Mouse (Mus musculus): ENCODE measurements around the gene Lrrc8d.

Lrrc8d gene

DNA sequence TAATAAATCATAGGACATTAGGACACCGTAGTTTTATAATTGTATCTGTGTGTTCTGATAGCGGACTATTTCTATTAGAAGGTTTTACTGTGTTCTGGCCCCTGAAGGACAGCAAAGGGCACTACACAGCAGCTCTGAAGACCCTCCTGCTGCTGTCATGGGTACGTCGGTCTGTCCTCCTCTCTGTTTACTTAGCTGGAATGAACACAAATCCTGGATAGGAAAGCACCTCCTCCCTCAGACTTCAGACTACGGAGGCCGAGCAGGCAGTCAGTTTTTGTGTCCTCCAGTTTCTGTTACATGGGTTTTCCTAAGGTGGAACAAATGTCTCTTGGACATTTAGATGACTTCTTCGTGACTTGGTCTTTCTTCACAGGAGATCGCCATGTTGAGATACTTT, 78.4 kb downstream of the Lrrc8d start:
- no peak for DNase-seq

DNA sequence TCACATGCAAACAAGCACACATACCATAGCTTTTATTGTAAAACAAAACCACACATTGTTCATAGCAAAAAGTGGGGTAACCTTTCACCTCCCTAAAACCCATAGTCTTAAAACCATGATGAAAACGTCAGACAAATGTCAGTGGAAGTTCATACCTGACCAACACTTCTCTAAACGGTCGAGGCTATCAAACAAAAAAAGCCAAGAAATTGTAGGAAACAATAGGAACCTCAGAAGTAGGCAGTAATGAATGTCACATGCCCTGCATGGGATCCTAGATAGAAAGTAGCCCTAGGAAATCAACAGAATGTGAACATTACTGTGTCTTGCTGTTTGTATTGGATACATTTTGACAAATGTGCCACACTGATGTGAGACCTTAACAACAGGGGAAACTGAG, 79.0 kb downstream of the Lrrc8d start:
- DNase-seq, result no peak

DNA sequence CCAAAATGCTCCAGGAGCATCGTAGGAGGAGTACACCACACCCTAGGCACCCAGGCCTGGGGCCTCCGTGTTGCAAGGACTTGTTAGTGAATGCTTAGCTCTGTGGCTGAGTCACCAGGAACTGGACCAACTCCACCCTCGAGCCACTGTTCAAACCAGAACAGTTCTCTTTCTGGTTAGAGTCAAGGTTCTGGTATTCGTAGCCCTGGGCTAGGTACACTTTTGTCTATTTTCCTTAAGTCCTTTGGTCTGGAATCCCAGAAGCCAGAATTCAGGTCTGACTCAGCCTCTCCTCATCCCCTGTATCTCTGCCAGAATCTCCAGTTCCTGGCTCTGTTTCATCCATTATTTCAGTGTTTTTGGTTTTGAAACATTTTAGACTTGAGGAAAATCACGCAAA, 79.6 kb downstream of the Lrrc8d start:
- no peak for DNase-seq

DNA sequence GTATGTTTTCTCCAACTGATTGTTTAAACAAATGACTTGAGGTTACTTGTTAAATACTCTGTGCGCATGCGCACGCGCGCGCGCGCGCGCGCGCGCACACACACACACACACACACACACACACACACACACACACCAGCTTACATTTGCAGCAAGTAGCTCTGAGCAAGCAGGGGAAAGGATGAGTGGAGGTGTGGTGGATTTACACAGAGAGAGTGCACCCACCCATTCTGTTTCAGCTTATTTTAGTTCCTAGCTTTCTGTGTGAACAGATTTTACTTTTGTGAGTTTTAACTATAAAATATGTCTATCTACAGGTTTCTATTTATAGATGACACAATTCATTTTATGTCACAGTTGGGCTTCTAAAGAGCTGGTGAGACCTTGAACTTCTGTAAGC, 84.1 kb downstream of the Lrrc8d start:
- no peak for DNase-seq

DNA sequence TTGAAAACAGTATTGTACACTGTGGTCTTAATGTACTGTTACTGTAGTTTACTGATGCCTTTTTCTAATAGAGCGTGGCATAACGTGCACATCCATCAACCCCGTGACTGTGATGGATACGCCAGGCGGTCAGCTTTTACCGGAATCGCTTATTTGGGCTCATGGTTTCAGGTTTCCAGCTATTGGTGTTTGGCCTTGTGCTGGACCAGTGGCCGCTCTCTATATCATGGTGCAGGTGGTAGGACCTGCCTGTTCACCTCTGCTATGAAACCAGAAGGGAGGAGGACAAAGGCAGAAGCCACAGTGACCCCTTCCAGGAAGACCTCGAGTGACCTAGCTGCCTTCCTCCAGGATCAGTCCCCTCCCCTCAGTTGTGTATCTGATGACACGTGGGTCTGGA, 85.0 kb downstream of the Lrrc8d start:
- DNase-seq, result no peak

DNA sequence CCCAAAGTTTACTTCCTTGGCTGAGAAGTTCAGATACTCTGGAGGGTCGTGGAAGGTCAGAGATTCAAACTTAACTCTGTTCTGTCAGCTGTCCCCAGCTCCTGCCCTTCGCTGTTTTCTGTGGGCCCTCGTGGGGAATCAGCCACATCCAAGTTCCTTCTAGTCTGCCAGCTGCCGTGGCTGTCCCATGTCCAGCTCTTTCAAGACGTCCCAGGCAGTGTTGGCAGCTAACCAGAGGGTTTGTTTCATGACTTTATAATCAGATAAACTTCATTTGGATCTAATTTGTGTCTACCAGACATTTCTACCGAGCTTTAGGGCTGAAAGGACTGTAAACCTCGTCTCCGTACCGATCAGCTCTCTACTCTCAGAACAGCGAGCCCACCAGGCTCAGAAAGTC, 87.8 kb downstream of the Lrrc8d start:
- DNase-seq, result no peak

DNA sequence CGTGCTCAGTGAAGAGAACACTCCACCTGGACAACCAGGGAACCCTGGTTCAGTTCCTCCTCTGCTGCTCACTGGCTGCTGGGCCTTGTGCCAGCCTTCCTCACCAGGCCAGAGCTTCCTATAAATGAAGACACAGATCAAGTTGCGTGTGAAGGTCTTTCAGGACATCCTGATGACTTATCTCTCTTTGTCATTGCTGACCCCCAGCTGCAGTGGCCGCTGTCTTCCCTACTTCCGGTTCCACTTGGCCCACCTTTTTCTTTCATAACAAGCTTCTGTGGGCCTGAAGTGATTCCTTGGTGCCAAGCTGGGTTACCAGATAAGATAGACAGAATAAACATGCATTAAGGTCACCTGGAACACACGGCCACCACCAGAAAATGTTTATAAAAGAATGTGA, 90.0 kb downstream of the Lrrc8d start:
- no peak for DNase-seq

DNA sequence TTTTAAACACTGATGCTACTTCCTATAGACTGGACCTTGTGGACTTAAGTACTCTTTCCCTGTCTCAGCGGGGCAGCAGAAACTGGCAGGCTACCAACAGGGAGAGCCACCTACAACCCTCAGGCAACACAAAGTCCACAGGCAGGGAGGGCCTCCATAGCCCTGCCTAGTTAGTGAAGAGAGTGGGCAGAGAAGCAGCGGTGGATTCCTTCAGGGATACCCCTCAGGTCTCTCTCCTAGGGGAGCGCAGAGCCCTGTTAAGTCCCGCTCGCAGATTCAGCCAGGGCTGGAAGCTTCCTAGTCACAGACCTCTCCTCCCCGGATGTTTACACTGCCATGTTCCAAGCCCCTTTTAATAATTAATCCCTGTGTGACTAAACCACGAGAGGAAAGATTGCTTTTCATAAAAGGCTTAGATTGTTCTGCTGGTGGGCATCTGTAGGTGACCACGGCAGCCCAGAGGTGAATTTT, 92.6 kb downstream of the Lrrc8d start:
- DNase-seq, result no peak

DNA sequence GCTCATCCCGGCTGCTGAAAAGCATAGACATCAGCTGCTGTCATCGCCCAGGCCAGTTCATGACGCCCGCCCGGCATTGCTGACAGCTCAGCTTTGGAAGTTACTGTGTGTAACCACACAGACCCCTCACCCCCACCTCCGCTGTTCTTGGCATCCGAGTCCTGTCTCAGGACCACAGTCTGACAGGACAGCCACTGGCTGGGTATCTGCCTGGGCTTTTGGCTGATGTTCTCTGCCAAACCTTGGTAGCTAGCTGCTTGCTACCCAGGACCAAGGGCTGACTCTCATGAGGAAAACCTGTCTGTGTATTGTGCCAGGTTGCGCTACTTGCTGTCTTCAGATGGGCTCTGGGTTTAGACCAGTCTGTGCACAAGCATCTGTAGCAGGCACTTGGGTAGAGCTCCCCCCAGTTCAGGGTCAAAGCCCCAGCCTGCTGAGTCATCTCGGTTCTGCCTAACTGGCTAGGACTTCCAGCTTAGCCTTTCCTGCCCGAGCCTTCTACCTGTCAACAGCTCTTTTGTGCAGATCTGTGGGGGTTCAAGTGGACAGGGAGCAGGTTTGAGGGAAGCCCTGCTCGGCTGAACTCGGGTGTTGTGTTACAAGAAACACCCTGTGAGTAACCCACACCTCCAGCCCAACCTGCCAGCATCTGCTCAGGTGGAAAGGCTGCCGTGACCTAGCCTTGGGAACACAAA, 93.2 kb downstream of the Lrrc8d start:
- DNase-seq, result no peak

DNA sequence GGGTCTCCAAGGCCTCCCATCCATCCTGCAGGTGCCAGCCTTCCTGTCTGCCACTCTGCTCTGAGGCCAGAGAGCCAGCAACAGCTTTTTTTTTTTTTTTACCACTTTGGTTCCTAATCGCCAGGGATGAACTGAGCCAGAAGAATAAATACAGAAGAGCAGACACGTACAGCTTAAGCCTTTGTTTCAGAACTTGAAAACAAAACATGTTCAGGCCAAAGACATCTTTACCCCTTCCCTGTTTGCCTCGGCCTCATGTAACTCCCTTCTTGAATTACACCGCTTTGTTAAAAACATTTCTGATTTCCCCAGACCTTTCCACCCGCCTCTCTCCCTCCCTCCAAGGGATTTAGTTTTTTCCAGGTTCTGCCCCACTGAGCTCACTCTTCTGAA, 93.8 kb downstream of the Lrrc8d start:
- no peak for DNase-seq

DNA sequence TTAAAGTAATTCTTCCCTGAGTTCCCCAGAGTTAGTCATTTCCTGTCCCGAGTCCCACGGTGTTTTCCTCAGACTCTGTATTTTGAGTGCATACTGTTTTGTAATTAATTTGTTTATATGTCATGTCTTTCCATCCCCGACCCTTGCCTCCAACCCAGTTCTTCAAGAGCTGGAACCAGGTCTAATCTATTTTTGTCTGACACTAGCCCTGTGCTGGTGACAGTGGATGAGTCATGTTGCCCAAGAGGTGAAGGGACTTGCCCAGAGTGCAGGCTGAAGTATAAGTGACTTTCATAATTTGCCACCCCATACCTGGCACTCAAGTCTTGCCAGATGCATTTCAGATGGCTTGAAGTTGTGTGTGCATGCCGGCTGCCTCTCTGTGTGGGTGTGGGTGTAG, 98.7 kb downstream of the Lrrc8d start:
- DNase-seq, result no peak

DNA sequence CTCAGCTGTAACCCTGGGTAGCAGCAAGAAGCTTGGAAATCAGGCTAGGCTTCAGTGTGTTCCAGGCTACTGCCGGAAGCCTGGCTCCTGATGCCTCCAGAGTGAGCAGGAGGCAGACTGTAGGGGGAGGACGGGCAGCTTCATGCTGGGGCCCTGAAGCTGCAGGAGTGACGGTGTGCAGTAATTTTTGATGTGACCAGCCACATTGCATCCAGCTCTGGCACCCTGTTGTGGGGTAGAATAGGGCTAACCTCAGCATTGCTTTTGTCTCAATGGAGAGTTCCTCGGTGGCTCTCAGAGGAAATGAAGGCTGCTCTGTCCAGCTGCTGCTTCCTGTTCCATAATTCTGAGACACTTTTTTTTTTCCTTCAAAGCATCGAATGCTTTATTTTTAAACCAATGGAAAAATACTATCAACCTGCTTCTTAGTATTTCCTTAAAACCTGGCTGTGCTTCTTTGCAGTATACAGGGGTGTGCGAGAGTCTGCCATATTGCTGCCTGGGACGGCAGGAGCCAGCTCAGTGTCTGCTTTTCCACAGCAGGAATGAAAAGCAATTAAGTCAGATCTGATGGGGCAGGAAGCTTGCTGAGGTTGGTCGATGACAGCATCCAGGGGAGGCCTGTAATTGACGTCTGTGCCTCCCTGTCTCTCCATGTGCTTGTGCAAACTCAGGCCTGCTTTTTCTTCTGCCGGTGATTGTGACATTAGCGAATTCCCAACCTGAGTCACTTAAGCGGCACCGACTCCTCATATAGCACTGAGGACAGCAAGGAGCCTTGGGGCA, 100.3 kb downstream of the Lrrc8d start:
- DNase-seq, result no peak

DNA sequence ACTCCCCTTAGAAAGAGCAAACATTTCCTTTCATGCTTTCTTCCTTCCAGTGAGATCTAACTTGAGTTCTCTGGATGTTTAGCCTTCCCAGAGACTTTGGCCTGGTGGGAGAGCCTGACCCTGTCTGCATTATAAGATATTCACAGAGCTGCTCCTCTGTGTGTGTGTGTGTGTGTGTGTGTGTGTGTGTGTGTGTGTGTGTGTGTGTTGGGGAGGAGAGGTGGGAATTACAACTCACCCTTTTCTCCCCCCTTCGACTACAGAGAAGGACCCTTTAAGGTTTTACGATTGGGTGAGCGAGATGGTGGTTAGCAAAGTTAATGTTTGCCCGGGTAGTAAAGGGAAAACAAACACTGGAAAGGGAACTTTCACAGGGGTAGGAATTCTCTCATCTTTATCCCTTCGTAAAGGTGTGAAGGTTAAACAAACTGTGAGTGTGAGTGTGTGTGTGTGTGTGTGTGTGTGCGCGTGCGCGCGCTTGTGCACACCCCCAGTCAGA, 101.3 kb downstream of the Lrrc8d start:
- no peak for DNase-seq

DNA sequence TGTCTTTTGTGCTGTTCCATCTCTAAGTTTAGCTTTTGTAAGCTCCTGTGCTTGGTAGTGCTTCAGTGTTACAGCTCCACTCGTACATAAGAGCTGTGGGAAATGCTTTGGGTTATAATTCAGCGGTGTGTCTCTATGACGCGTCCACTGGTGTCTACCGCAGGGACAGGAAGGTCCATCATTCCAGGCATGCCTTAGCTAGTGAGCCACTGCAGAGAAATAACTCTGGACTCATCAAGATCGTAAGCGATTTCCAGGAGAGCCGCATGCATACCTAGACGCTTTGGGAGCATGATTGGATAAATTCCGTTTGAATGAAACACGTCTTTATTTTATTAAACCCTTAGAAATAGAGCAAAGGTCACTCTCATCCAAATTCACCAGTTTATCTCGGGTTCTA, 106.2 kb downstream of the Lrrc8d start:
- DNase-seq, result no peak

DNA sequence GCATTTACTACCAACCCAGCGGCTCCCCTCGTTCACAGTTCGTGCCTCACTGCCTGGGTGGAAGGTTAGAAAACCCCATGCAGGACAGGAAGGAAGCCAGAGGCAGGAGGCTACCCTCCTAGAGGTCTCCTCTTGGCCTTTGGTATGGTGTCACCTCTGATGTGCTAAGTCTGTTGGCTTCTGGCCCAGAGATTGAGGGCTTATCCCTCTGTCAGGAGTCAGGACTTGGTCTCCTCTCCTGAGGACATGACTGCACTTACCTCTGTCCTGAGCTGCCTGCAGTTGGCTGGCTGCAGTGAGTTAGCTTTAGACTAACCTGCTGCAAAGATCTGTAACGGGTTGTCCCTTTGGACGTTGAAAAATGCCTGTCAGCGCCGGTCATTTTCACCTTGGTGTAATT, 107.7 kb downstream of the Lrrc8d start:
- no peak for DNase-seq

DNA sequence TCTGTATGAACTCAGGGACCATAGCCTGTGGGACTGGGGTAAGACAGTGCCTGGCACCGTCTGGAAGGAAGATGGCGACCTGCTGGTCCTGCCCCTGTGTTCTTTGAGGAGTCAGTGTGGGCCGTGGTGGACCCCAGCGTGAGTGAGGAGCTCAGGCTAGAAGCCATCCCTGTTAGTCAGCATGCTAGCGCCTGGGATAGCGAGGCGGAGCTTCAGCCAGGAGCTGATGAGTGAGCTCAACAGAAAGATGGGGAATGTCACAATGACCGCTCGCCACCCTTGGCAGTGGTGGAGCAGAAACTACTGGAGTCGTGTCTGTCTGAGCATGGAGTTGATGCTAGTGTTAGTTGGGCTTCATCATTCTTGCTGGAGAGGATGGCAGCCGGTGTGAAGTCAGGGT, 109.3 kb downstream of the Lrrc8d start:
- DNase-seq, result no peak

DNA sequence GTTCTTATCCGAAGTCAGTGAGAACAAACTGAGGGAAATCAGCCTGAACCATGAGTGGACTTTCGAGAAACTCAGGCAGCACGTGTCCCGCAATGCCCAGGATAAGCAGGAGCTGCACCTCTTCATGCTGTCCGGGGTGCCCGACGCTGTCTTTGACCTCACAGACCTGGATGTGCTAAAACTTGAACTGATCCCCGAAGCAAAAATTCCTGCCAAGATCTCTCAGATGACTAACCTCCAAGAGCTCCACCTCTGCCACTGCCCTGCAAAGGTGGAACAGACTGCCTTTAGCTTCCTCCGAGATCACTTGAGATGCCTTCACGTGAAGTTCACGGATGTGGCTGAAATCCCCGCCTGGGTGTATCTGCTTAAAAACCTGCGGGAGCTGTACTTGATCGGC, 113.3 kb downstream of the Lrrc8d start:
- no peak for DNase-seq

DNA sequence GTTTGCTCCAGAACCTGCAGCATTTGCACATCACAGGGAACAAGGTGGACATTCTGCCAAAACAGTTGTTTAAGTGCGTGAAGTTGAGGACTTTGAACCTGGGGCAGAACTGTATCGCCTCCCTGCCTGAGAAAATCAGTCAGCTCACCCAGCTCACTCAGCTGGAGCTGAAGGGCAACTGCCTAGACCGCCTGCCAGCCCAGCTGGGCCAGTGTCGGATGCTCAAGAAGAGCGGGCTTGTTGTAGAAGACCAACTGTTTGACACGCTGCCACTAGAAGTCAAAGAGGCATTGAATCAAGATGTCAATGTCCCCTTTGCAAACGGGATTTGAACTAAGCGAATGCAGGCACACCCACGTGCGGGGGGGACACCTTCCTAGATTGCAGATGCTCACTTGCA, 114.2 kb downstream of the Lrrc8d start:
- no peak for DNase-seq

DNA sequence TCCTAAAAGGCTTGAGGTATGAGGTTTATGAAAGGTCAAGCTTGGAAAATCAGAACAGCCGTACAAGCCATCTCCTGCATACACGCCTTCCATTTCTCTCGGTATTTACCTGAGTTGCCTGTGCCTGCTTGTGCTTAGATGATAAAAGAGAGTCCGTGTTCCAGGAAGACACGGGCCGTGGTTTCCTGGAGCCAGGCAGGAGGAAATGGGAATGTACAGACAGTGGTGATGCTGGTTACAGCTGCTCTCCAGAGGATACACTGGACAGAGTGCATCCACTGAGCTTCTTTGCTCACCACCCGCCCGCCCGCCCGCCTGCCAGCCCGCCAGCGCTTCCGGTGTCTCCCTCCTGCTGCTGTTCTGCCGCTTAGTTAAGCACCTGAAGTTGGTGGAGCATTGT, 116.3 kb downstream of the Lrrc8d start:
- no peak for DNase-seq

DNA sequence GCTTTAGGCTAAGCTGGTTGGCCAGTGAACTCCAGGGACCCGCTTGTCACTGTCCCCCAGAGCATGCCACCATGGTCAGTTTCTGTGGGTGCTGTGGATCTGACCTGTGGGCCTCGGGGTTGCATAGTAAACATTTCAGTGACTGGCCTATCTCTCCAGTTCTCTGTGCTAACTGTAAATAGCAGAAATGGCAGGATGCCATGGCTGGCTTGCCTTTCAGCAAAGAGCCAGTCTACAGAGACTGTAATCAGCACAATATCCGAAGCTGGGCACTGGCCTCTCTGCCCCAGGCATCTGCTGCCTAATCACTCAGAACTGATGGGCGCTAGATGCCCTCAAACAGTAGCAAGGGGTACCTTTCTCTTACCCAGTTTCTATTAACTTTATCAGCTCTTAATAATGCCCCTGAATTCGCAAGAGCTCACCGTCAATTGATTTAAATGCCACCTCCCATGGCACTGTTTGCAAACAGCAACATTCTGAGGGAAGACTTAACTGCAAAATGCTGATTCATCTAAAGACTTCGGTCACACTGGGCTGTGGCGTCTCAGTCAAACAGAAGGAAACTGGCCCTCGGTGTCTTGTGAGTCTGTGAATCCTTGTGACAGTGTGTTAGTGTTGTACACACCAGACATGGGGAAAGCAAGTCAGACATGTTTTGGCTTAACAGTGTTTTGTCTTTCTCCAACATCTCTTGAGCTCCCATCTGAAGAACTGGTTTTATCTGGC, 117.6 kb downstream of the Lrrc8d start:
- DNase-seq, result no peak

DNA sequence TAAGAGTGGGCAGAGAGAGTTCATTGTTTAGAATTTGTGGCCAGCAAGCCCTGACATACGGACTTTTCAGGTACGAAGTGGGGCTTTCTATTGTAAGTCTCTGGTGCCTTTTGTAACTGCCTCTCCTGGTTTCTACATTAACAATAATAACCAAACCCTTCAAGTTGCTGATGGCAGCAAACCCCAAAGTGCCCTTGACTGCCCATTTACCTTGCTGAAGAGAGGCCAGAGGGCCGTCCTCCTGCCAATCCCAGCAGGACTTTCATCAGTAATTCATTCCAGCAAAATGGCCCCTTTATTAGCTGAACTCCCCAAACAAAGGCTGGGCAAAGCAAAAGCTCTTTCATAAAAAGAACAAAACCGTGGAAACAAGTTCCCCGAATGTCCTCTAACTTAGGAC, 118.6 kb downstream of the Lrrc8d start:
- no peak for DNase-seq

DNA sequence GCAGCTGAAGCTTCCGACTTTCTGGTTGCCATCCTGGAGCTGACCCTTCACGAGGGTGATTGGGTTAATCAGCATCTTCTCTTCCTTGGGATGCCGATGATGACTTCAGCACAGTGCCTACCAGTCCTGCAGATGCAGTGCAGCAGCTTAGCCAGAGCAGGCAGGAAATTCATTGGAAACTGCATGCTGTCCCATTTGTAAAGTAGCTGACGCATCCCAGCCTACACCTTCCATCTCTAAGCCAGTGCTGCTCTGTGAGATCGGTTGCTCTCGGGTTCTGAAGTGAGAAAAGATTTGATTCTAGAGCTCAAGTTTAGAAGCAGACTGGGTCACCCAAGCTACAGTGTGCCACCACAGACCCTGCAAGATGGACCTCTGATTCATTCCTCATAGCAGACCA, 121.6 kb downstream of the Lrrc8d start:
- no peak for DNase-seq
